Mouse (Mus musculus) liver, embryonic 12.5 days (tissue): ENCODE measurements around the gene Pcdh17. TPM values are rescaled to one million over a fixed set of nuclear protein-coding genes. Genes with fewer than 3 reads are reported as not detected.

Source experiments
- ATAC-seq: fragments of 200-750 bp; cut with Nextera tagmentation; 2 replicates; pipeline ENCODE4 v1.8.0; 2017; ENCODE audit warnings: moderate number of reproducible peaks, mild to moderate bottlenecking, moderate library complexity
- H3K27ac ChIP-seq: fragments of 300-500 bp; sonication (generic); 2 replicates; pipeline ENCODE4 v1.5.1; 2016; ENCODE audit warnings: mild to moderate bottlenecking
- H3K27me3 ChIP-seq: fragments of 300-500 bp; sonication (generic); replicated peaks from 2 replicates; pipeline ENCODE4 v1.6.1; 2016; ENCODE audit warnings: mild to moderate bottlenecking, moderate library complexity
- H3K36me3 ChIP-seq: fragments of 300-500 bp; sonication (generic); 2 replicates; pipeline ENCODE4 v1.6.1; 2016; ENCODE audit warnings: mild to moderate bottlenecking, moderate library complexity
- H3K4me1 ChIP-seq: fragments of 300-500 bp; sonication (generic); 2 replicates; pipeline ENCODE4 v1.6.1; 2016
- H3K4me2 ChIP-seq: fragments of 300-500 bp; sonication (generic); 2 replicates; pipeline ENCODE4 v1.6.1; 2016; ENCODE audit warnings: mild to moderate bottlenecking, moderate library complexity
- H3K4me3 ChIP-seq: fragments of 300-500 bp; sonication (generic); 2 replicates; pipeline ENCODE4 v1.5.1; 2016; ENCODE audit warnings: mild to moderate bottlenecking, moderate library complexity
- H3K9ac ChIP-seq: fragments of 300-500 bp; sonication (generic); 2 replicates; pipeline ENCODE4 v1.6.1; 2016; ENCODE audit warnings: mild to moderate bottlenecking, moderate library complexity
- H3K9me3 ChIP-seq: fragments of 300-500 bp; sonication (generic); replicated peaks from 2 replicates; pipeline ENCODE4 v1.6.1; 2016; ENCODE audit warnings: mild to moderate bottlenecking, moderate library complexity
- WGBS: fragments of 180-500 bp; shearing (Covaris S2); methylation state at CpG from one replicate; pipeline ENCODE4 v1.1.7; 2016; ENCODE audit not compliant: insufficient replicate concordance; 5-methylcytosine and 5-hydroxymethylcytosine counted together
- polyA plus RNA-seq: library from polyadenylated mRNA; unstranded; fragments of >200 nt; fragmentation: Nextera tagmentation; extraction: Ambion mirVana; gene quantifications from 2 replicates; pipeline ENCODE4 v1.2.1, GENCODE M21; 2016

The Pcdh17 gene
- 1.4 TPM in 2 replicates for polyA plus RNA-seq

DNA sequence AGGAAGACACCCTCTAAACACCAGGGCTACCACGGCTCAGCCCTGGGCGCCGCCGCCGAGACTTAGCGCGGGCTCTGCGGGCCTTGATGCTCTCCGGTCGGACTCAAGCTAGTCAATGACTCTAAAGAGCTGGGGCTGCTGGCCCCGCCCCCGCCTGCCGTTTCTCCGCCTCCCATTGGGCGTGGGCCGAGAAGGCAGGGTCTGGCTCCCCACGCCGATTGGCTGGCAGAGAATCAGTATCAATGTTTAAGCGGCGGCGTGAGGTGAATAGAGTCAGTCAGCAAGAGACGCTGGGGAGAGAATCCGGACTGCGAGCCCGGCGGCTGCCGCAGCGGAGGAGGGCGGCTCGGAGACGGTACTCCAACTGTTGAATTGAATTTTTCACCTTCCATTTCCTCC, at the start of gene Pcdh17:
Gene Pcdh17 (plus strand): TSS at position 276 of the 399 bp plus-strand sequence.
- 0 out of 2 replicates have a peak within 1 kb of the TSS, but pooled peaks have one; percentile 7 for H3K9ac ChIP-seq

DNA sequence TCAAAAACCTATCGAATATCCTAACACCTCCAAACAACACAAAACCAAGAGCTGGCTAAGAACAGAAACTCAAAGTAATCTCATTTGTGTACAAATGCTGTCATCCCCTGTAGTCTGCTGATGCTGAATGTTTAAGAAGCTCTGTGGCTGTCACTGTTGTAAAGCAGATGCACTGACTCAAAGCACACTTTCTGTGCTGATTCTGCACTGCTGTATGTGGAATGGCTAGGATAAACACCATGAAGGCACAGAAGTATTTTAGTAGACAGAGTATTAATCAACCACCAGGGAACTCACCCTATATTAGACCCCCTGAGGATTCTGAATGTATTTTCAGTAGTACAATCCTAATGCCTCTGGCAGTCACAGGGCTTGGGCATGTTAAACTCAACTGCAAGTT, 46.2 kb upstream of the Pcdh17 start:
- no peak overlapping the region for H3K9ac ChIP-seq
- H3K27ac ChIP-seq, result no peak overlapping the region
- no peak overlapping the region for H3K4me2 ChIP-seq
- no peaks in the 10 kb centered on the region for H3K4me1 ChIP-seq
- H3K9me3 ChIP-seq, result no peaks in the 10 kb centered on the region
- no peak for ATAC-seq
- no peak overlapping the region for H3K4me3 ChIP-seq
- H3K27me3 ChIP-seq, result no peaks in the 10 kb centered on the region
- H3K36me3 ChIP-seq, result no peaks in the 10 kb centered on the region
- 60% methylated on average over 1 of the region's 1 CpGs for WGBS

More for the DNA sequence above, at the start of gene Pcdh17:
- H3K4me1 ChIP-seq, result no peaks in the 10 kb centered on the region; the same call in 1 of the 2 replicates
- peak; percentile 92 for ATAC-seq
- WGBS, result 4% methylated on average over 31 of the region's 31 CpGs
- no peaks in the 10 kb centered on the region for H3K9me3 ChIP-seq
- no peak within 1 kb of the TSS for H3K27ac ChIP-seq
- peaks cover 59% of the 10 kb centered on the region for H3K27me3 ChIP-seq
- H3K4me3 ChIP-seq, result peak within 1 kb of the TSS; percentile 53
- H3K36me3 ChIP-seq, result no peaks in the 10 kb centered on the region
- H3K4me2 ChIP-seq, result peak within 1 kb of the TSS; percentile 70

DNA sequence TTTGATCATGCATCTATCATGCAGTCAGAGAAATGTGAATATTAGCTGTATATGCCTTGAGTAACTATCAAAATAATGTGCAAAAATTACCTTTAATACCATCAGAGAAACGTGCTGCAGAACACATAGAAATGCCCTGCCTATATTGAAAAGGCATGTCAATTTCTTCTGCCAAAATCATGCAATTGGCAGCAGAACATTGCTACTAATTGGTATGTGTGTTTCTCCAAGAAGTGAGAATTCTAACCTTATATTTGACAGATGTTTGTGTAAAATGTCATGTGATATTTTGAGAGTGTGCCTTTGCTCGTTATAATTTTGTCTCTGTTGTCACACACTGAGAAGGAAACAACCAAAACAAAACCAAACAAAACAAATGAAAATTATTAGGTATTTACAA, 18.6 kb upstream of the Pcdh17 start:
- H3K9ac ChIP-seq, result no peak overlapping the region
- no peaks in the 10 kb centered on the region for H3K36me3 ChIP-seq
- no peak overlapping the region for H3K27ac ChIP-seq
- no peak for ATAC-seq
- no peaks in the 10 kb centered on the region for H3K4me1 ChIP-seq
- no peaks in the 10 kb centered on the region for H3K27me3 ChIP-seq
- H3K9me3 ChIP-seq, result no peaks in the 10 kb centered on the region
- H3K4me2 ChIP-seq, result no peak overlapping the region
- 57% methylated on average over 2 of the region's 2 CpGs for WGBS
- H3K4me3 ChIP-seq, result no peak overlapping the region

DNA sequence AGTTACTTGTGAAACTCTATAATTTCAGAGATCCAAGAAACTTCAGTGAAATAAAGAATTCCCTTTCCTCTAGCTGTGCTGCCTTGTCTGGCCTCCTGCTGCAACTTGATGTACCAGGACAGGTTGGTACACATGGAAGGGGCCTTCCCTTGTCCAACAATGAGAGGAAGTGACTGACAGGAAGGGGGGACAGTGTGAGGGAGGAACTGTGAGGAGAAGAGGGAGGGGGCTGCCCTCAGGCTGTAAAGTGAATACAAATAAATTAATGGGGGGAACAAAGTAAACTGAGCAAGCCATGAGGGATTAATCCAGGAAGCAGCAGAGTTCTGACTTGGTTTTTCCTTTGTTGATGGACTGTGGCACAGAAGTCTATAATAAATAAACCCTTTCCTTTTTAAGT, 16.7 kb upstream of the Pcdh17 start:
- no peaks in the 10 kb centered on the region for H3K27me3 ChIP-seq
- no peak for ATAC-seq
- H3K4me1 ChIP-seq, result no peaks in the 10 kb centered on the region
- no peak overlapping the region for H3K4me3 ChIP-seq
- H3K27ac ChIP-seq, result no peak overlapping the region
- no peaks in the 10 kb centered on the region for H3K9me3 ChIP-seq
- no peak overlapping the region for H3K9ac ChIP-seq
- no peak overlapping the region for H3K4me2 ChIP-seq
- H3K36me3 ChIP-seq, result no peaks in the 10 kb centered on the region

DNA sequence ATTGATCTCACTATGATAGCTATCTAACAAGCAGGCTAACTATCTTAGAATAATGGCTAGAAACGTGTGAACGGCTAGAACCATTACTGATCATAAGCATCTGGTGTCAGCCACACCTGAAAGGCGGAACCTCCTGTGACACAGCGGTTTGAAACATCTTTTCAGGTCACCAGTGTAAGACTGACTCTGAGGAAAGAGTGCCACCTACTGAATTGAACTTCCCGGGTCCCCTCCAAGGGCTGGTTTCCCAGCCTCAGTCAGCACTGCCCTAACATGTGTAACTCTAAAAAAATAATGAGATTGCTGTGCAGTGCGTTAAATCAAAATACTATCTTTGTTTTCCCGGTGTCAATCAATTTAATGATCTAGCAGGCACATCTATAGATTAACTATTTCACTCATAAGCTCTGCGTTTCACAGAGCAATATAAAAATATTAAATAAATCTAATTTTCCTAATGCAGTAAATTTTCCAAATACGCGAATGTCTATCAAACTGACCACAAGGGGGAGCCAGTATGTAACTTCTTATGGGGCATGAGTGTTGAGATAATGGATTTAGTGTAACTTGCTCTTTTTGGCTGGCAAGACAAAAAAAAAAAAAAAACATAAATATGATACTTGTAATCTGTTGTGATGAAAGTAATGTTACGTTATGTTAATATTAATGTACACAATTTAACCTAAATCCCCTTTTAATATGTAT, 5.1 kb upstream of the Pcdh17 start:
- WGBS, result 30% methylated on average over 11 of the region's 11 CpGs

DNA sequence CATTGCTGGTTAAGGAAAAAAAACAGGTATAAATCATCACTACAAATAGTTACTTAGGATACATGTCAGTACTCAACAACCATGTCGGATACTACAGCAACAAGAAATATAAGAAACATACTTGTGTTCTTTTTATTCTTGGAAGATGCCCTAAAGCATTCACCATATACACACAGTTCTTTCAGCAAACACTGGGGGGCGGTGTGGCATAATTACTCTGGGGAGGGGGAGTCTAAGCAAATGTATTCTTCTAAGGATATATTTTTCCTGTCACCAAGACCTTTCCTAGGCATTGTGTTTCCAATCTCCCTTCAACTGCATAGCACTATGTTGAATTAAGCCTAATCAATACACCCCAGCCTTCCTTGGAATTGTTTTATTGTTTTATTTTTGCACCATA, 2.5 kb upstream of the Pcdh17 start:
- Histone ChIP-seq H3K27ac (no peak overlapping the region), H3K9me3 (no peaks in the 10 kb centered on the region), H3K4me3 (no peak overlapping the region), H3K9ac (no peak overlapping the region), H3K4me1 (no peaks in the 10 kb centered on the region; the same call in 1 of the 2 replicates), H3K36me3 (no peaks in the 10 kb centered on the region), H3K27me3 (peaks cover 35% of the 10 kb centered on the region), H3K4me2 (no peak overlapping the region)
- no peak for ATAC-seq
- WGBS, result 9% methylated on average over 2 of the region's 2 CpGs

More for the DNA sequence above, 5.1 kb upstream of the Pcdh17 start:
- Histone ChIP-seq H3K36me3 (no peaks in the 10 kb centered on the region), H3K4me2 (no peak overlapping the region), H3K9me3 (no peaks in the 10 kb centered on the region), H3K9ac (no peak overlapping the region), H3K4me3 (no peak overlapping the region), H3K27ac (no peak overlapping the region), H3K27me3 (peaks cover 8% of the 10 kb centered on the region), H3K4me1 (no peaks in the 10 kb centered on the region; the same call in 1 of the 2 replicates)
- ATAC-seq, result no peak

DNA sequence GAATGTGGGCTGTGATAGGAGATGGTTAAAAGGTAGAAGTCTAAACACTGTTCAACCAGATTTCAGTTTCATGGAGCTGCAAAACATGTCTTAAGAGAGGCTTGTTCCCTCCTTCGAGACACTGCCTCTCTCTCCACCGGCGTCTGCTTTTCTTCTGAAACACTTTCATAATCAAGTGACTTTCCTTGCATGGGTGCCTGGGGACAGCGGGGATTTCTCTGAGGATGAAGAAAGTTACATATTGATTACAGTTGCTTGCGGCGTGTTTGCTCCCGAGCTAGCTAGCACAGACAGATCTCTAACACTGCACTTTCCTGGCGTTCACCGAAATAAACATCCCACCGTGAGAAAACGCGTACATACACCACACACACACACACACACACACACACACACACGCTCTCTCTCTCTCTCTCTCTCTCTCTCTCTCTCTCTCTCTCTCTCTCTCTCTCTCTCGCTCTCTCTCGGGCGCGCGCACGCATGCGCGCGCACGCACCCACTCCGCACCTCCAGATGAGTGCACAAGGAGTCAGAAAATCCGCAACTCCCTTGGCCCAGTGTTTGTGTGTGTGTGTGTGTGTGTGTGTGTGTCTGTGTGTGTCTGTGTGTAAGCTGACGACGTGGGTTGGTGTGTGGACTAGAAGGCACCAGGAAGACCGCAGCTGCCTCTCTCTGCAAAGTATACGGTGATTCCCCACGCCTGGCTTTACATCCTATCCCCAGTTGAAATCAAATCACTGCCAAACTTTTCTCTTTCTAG, 655 bp upstream of the Pcdh17 start:
- Histone ChIP-seq H3K4me3 (peak overlapping the region; percentile 53), H3K9me3 (no peaks in the 10 kb centered on the region), H3K4me2 (peak overlapping the region; percentile 70), H3K27me3 (peaks cover 53% of the 10 kb centered on the region), H3K4me1 (no peaks in the 10 kb centered on the region; the same call in 1 of the 2 replicates), H3K36me3 (no peaks in the 10 kb centered on the region), H3K9ac (0 out of 2 replicates have a peak overlapping the region, but pooled peaks have one; percentile 7), H3K27ac (no peak overlapping the region)
- under 1% methylated on average over 29 of the region's 30 CpGs for WGBS
- ATAC-seq, result peak; percentile 48

DNA sequence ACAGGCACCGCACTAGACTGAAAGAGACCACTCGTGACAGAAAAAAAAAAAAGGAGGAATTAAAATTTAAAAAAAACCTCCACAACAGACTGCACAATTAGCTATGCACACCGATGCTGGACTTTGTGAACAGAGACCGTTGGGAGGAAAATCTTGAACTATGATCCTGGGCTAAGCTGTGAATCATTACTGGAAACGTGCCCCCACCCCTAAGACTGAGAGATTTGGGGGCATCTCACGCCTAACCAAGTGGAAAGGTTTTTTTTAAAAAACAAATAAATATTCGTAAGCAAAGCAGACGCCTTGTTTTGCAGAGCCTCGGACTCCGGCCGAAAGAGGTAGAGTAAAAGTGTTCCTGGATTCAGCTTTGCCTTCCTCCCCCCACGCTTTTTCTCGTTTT, 398 bp downstream of the Pcdh17 start:
- no peak for ATAC-seq
- no peaks in the 10 kb centered on the region; the same call in 1 of the 2 replicates for H3K4me1 ChIP-seq
- H3K4me3 ChIP-seq, result peak overlapping the region; percentile 53
- WGBS, result 2% methylated on average over 13 of the region's 13 CpGs
- H3K27ac ChIP-seq, result no peak overlapping the region
- peak overlapping the region; percentile 70 for H3K4me2 ChIP-seq
- peaks cover 63% of the 10 kb centered on the region for H3K27me3 ChIP-seq
- no peak overlapping the region for H3K9ac ChIP-seq
- no peaks in the 10 kb centered on the region for H3K9me3 ChIP-seq
- no peaks in the 10 kb centered on the region for H3K36me3 ChIP-seq

DNA sequence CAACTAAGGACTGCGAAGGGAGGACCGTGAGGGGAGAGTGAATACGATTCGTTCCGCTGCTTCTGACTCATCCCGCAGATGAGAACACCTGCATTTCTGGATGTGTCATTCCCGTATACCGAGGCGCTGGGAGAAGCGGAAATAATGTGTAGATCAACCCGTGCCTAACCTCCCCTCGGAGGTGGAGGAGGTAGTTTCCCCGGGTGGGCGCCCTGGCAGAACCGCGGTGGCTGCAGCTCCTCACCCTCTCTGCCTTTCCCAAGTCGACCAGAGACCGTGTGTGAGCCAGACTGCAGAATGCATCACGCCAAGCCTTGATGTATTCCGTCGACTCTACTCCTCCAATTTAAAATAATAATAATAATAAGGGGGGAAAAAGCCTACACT, 906 bp downstream of the Pcdh17 start:
- no peaks in the 10 kb centered on the region for H3K36me3 ChIP-seq
- peak overlapping the region; percentile 53 for H3K4me3 ChIP-seq
- peak overlapping the region; percentile 70 for H3K4me2 ChIP-seq
- ATAC-seq, result no peak
- WGBS, result 2% methylated on average over 21 of the region's 21 CpGs
- no peak overlapping the region for H3K27ac ChIP-seq
- peaks cover 63% of the 10 kb centered on the region for H3K27me3 ChIP-seq
- no peak overlapping the region for H3K9ac ChIP-seq
- H3K9me3 ChIP-seq, result no peaks in the 10 kb centered on the region
- H3K4me1 ChIP-seq, result no peaks in the 10 kb centered on the region; the same call in 1 of the 2 replicates

DNA sequence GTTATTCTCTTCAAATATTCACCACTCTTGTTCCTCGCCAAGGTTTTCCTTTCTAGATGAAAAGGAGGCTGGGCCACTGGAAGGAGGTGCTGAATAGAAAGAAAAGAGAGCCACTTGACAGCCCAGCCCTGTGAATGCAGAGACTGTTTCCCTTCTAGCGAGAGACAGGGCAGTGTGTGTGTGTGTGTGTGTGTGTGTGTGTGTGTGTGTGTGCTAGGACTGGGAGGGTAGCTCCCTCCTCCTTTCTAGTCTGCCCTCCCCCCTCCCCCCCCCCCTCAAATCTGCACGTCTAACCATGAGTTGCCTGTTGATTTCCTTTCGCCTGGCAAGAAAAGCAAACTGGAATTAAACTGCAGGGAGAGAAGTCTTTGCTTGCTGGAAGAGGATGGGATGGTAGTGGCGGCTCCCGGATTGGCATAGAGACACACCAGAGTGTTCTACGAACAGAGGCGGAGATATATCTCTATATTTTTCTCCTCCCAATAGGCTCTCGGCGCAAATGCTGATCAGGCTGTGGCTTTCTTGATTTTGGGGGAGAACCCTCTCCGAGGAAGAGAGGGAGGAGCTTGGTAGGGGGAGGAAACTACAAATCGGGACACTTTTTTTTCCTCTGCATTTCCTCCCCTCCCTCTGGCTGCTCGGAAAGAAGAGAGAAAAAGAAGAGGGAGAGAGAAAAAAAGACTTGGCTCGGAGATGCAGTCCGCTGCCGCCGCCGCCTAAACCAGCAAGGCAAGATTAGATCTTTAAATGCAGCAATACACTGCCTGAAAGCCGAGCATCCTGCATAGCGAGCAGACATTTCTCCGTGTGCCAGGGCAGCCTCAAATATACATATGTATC, 1.5 kb downstream of the Pcdh17 start:
- no peak for ATAC-seq
- Histone ChIP-seq H3K27ac (no peak overlapping the region), H3K4me2 (peak overlapping the region; percentile 70), H3K36me3 (no peaks in the 10 kb centered on the region), H3K4me1 (no peaks in the 10 kb centered on the region; the same call in 1 of the 2 replicates), H3K27me3 (peaks cover 66% of the 10 kb centered on the region), H3K4me3 (peak overlapping the region; percentile 53), H3K9me3 (no peaks in the 10 kb centered on the region), H3K9ac (no peak overlapping the region)
- WGBS, result 2% methylated on average over 19 of the region's 21 CpGs

DNA sequence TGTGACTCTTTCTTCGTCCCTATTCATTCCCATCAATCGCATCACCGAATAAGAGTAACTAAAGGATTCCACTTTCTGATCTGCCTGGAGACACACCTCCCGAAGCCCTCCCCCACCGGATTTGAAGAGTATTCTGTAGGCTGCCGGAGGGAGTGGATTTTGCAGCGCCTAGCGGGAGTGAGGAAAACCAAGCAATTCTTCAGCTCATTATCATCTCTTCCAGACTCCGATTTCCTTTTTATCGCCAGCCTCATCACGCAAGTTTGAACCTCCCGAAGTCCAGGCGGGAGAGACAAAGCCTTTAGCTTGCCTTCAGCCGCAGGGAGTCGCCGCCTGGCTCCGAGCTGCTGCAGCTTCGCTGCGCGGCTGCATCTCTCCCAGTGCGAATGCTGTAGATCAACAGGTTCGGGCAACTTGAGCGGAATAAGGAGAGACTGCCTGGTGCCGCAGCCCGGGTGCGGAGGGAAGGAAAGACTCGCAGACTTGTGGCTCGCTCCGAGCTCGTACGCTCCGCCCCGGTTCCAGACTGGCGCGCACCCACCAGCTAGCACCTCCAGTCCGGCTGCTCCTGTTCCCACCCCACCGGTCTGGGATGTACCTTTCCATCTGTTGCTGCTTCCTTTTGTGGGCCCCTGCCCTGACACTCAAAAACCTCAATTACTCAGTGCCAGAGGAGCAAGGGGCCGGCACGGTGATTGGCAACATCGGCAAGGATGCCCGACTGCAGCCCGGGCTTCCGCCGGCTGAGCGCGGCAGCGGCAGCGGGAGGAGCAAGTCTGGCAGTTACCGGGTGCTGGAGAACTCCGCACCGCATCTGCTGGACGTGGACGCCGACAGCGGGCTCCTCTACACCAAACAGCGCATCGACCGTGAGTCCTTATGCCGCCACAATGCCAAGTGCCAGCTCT, 2.4 kb downstream of the Pcdh17 start:
- no peak for ATAC-seq
- Histone ChIP-seq H3K4me1 (no peaks in the 10 kb centered on the region; the same call in 1 of the 2 replicates), H3K4me2 (peak overlapping the region; percentile 70), H3K27me3 (peaks cover 66% of the 10 kb centered on the region), H3K9me3 (no peaks in the 10 kb centered on the region), H3K4me3 (peak overlapping the region; percentile 53), H3K36me3 (no peaks in the 10 kb centered on the region), H3K27ac (no peak overlapping the region), H3K9ac (no peak overlapping the region)
- WGBS, result 1% methylated on average over 59 of the region's 59 CpGs
